Mouse (Mus musculus): ENCODE measurements around the gene Crnkl1. TPM values are rescaled to one million over a fixed set of nuclear protein-coding genes. Genes with fewer than 3 reads are reported as not detected.

Gene Crnkl1
- polyA plus RNA-seq, 1 experiment from 2014 or later, result 31.9 TPM

GRCm38 (mm10) chr2:145884913-145885785 is 49.7 kb downstream of the Crnkl1 start:
- no peaks in the 10 kb centered on the region for H3K9me3 ChIP-seq (ENCODE audit: control insufficient read depth, low read length)
- peaks cover 22% of the 10 kb centered on the region for H3K4me1 ChIP-seq (ENCODE audit: control insufficient read depth, insufficient read depth, low read length)
- no peaks in the 10 kb centered on the region for H3K27me3 ChIP-seq (ENCODE audit: control insufficient read depth, insufficient read depth, low read length)
- peak overlapping the region; percentile 75; the same call in 1 of the 2 replicates for H3K27ac ChIP-seq (ENCODE audit: low read depth, low read length)
- no peak overlapping the region for H3K4me3 ChIP-seq (ENCODE audit: low read length)
- 41% methylated on average over 14 of the region's 14 CpGs for WGBS
- no peak overlapping the region for H3K9ac ChIP-seq (ENCODE audit: low read depth, low read length)
- no peak overlapping the region for H3K4me2 ChIP-seq (replicated peaks; ENCODE audit: low read depth, low read length)
- no peak for ATAC-seq (ENCODE audit: low FRiP score, low TSS enrichment)
- H3K36me3 ChIP-seq (ENCODE audit: control insufficient read depth, insufficient read depth, low read length), result peaks cover 23% of the 10 kb centered on the region

- ATAC-seq (ENCODE audit: low FRiP score, low TSS enrichment), result peak; percentile 30; the same call in 1 of the 2 replicates
Observed at GRCm38 (mm10) chr2:145884036-145884912, 50.5 kb downstream of the Crnkl1 start.

GRCm38 (mm10) chr2:145882398-145882797 is 52.4 kb downstream of the Crnkl1 start:
- H3K36me3 ChIP-seq (ENCODE audit: control insufficient read depth, insufficient read depth, low read length), result peaks cover 41% of the 10 kb centered on the region
- WGBS, result 31% methylated on average over 2 of the region's 2 CpGs
- no peaks in the 10 kb centered on the region for H3K27me3 ChIP-seq (ENCODE audit: control insufficient read depth, insufficient read depth, low read length)
- no peak for ATAC-seq (ENCODE audit: low FRiP score, low TSS enrichment)
- H3K9ac ChIP-seq (ENCODE audit: low read depth, low read length), result no peak overlapping the region
- H3K27ac ChIP-seq (ENCODE audit: low read depth, low read length), result no peak overlapping the region
- no peak overlapping the region for H3K4me2 ChIP-seq (replicated peaks; ENCODE audit: low read depth, low read length)
- H3K9me3 ChIP-seq (ENCODE audit: control insufficient read depth, low read length), result no peaks in the 10 kb centered on the region
- H3K4me3 ChIP-seq (ENCODE audit: low read length), result no peak overlapping the region
- peaks cover 18% of the 10 kb centered on the region for H3K4me1 ChIP-seq (ENCODE audit: control insufficient read depth, insufficient read depth, low read length)

More at GRCm38 (mm10) chr2:145884036-145884912, 50.5 kb downstream of the Crnkl1 start:
- 32% methylated on average over 17 of the region's 17 CpGs for WGBS
- H3K27me3 ChIP-seq (ENCODE audit: control insufficient read depth, insufficient read depth, low read length), result no peaks in the 10 kb centered on the region
- no peak overlapping the region for H3K4me2 ChIP-seq (replicated peaks; ENCODE audit: low read depth, low read length)
- peak overlapping the region; percentile 75 for H3K27ac ChIP-seq (ENCODE audit: low read depth, low read length)
- peak overlapping the region; percentile 28; the same call in 1 of the 2 replicates for H3K9ac ChIP-seq (ENCODE audit: low read depth, low read length)
- no peak overlapping the region for H3K4me3 ChIP-seq (ENCODE audit: low read length)
- peaks cover 29% of the 10 kb centered on the region for H3K36me3 ChIP-seq (ENCODE audit: control insufficient read depth, insufficient read depth, low read length)
- H3K9me3 ChIP-seq (ENCODE audit: control insufficient read depth, low read length), result no peaks in the 10 kb centered on the region
- H3K4me1 ChIP-seq (ENCODE audit: control insufficient read depth, insufficient read depth, low read length), result peaks cover 22% of the 10 kb centered on the region

DNA sequence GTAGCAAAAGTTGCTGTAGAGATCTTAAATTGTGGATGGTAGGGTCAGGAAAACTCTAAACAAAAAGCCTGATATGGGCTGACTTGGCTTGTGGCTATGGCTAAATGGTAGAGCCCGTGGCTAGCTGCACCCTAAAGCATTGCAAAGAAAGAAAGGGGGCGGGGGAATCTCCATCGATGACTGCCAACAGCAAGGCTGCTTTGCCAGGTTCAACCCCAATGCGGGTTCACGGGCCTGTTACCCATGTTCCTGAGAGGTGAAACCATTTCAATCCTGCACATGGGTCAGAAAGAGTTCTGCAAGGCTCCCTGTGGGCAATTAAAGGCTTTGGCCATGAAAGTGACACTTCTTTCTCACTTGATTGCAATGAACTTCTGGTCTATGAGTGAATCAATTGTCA is 52.9 kb downstream of the Crnkl1 start:
- H3K4me2 ChIP-seq (replicated peaks; ENCODE audit: low read depth, low read length), result no peak overlapping the region
- H3K4me1 ChIP-seq (ENCODE audit: control insufficient read depth, insufficient read depth, low read length), result peaks cover 18% of the 10 kb centered on the region

GRCm38 (mm10) chr2:145880887-145881747 is 53.7 kb downstream of the Crnkl1 start:
- Histone ChIP-seq H3K27me3 (ENCODE audit: control insufficient read depth, insufficient read depth, low read length) (no peaks in the 10 kb centered on the region), H3K9ac (ENCODE audit: low read depth, low read length) (no peak overlapping the region), H3K4me1 (ENCODE audit: control insufficient read depth, insufficient read depth, low read length) (peaks cover 18% of the 10 kb centered on the region), H3K4me3 (ENCODE audit: low read length) (no peak overlapping the region), H3K27ac (ENCODE audit: low read depth, low read length) (0 out of 2 replicates have a peak overlapping the region, but pooled peaks have one; percentile 37), H3K9me3 (ENCODE audit: control insufficient read depth, low read length) (no peaks in the 10 kb centered on the region), H3K4me2 (replicated peaks; ENCODE audit: low read depth, low read length) (no peak overlapping the region), H3K36me3 (ENCODE audit: control insufficient read depth, insufficient read depth, low read length) (peaks cover 51% of the 10 kb centered on the region)
- 64% methylated on average over 11 of the region's 11 CpGs for WGBS
- ATAC-seq (ENCODE audit: low FRiP score, low TSS enrichment), result no peak

More for the DNA sequence above, 52.9 kb downstream of the Crnkl1 start:
- no peak overlapping the region for H3K27ac ChIP-seq (ENCODE audit: low read depth, low read length)
- H3K9me3 ChIP-seq (ENCODE audit: control insufficient read depth, low read length), result no peaks in the 10 kb centered on the region
- WGBS, result 93% methylated on average over 5 of the region's 5 CpGs
- H3K9ac ChIP-seq (ENCODE audit: low read depth, low read length), result no peak overlapping the region
- H3K27me3 ChIP-seq (ENCODE audit: control insufficient read depth, insufficient read depth, low read length), result no peaks in the 10 kb centered on the region
- H3K4me3 ChIP-seq (ENCODE audit: low read length), result no peak overlapping the region
- peaks cover 44% of the 10 kb centered on the region for H3K36me3 ChIP-seq (ENCODE audit: control insufficient read depth, insufficient read depth, low read length)
- ATAC-seq (ENCODE audit: low FRiP score, low TSS enrichment), result no peak

DNA sequence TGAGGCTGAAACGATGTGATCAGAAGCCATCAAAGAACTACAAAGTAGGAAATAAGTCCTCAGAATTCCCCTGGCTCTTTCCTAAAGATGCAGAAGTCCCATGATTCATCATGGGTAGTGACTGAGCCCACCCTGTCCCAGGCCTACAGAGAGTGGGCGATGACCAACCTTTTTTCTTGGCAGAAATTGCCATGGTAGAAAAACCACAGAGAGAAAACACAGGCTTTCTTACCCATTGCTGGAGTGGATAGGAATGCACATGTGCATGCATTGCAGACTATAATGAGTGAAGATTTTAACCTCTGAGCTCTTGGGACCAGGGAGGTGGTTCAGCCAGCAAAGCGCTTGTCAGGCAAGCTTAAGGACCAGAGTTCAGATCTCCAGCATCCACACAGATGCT is 57.6 kb downstream of the Crnkl1 start:
- Histone ChIP-seq H3K9me3 (ENCODE audit: control insufficient read depth, low read length) (no peaks in the 10 kb centered on the region), H3K9ac (ENCODE audit: low read depth, low read length) (no peak overlapping the region), H3K27ac (ENCODE audit: low read depth, low read length) (no peak overlapping the region), H3K4me1 (ENCODE audit: control insufficient read depth, insufficient read depth, low read length) (0 out of 2 replicates have a peak, but pooled peaks cover 2% of the 10 kb centered on the region), H3K4me2 (replicated peaks; ENCODE audit: low read depth, low read length) (no peak overlapping the region), H3K4me3 (ENCODE audit: low read length) (no peak overlapping the region), H3K36me3 (ENCODE audit: control insufficient read depth, insufficient read depth, low read length) (peaks cover 34% of the 10 kb centered on the region), H3K27me3 (ENCODE audit: control insufficient read depth, insufficient read depth, low read length) (no peaks in the 10 kb centered on the region)
- WGBS, result 89% methylated on average over 3 of the region's 3 CpGs
- no peak for ATAC-seq (ENCODE audit: low FRiP score, low TSS enrichment)

GRCm38 (mm10) chr2:145874879-145875482 is 59.8 kb downstream of the Crnkl1 start:
- H3K27me3 ChIP-seq (ENCODE audit: control insufficient read depth, insufficient read depth, low read length), result no peaks in the 10 kb centered on the region
- no peak overlapping the region for H3K4me2 ChIP-seq (replicated peaks; ENCODE audit: low read depth, low read length)
- H3K9ac ChIP-seq (ENCODE audit: low read depth, low read length), result no peak overlapping the region
- ATAC-seq (ENCODE audit: low FRiP score, low TSS enrichment), result no peak
- no peak overlapping the region for H3K4me3 ChIP-seq (ENCODE audit: low read length)
- H3K4me1 ChIP-seq (ENCODE audit: control insufficient read depth, insufficient read depth, low read length), result no peaks in the 10 kb centered on the region
- no peak overlapping the region for H3K27ac ChIP-seq (ENCODE audit: low read depth, low read length)
- peaks cover 27% of the 10 kb centered on the region for H3K36me3 ChIP-seq (ENCODE audit: control insufficient read depth, insufficient read depth, low read length)
- WGBS, result 68% methylated on average over 3 of the region's 3 CpGs
- H3K9me3 ChIP-seq (ENCODE audit: control insufficient read depth, low read length), result no peaks in the 10 kb centered on the region

DNA sequence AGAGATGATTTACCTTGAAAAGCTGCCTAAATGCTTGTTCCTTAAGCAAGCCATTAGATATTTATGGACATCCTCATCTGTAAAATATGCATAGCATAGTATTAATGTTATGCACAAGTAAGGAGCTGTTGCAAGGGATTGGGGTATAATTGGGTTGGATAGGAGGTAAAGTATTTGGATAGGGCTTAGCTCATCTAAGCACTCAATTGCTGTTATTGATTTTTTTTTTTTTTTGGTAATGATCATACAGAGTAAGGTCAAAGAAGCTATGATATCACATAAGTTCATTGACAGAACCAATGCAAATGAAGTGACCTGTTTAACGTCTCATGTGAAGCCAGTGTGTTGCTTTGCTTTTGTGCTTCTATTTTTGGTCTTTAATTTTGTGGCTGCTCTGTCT is 60.9 kb downstream of the Crnkl1 start:
- no peaks in the 10 kb centered on the region for H3K27me3 ChIP-seq (ENCODE audit: control insufficient read depth, insufficient read depth, low read length)
- H3K4me2 ChIP-seq (replicated peaks; ENCODE audit: low read depth, low read length), result no peak overlapping the region
- H3K4me3 ChIP-seq (ENCODE audit: low read length), result no peak overlapping the region
- no peak overlapping the region for H3K27ac ChIP-seq (ENCODE audit: low read depth, low read length)
- WGBS, result 89% methylated on average over 1 of the region's 1 CpGs
- no peaks in the 10 kb centered on the region for H3K9me3 ChIP-seq (ENCODE audit: control insufficient read depth, low read length)
- ATAC-seq (ENCODE audit: low FRiP score, low TSS enrichment), result no peak
- H3K4me1 ChIP-seq (ENCODE audit: control insufficient read depth, insufficient read depth, low read length), result no peaks in the 10 kb centered on the region
- H3K9ac ChIP-seq (ENCODE audit: low read depth, low read length), result no peak overlapping the region
- peaks cover 19% of the 10 kb centered on the region for H3K36me3 ChIP-seq (ENCODE audit: control insufficient read depth, insufficient read depth, low read length)

Measured in kidney, embryonic 14.5 days (tissue).